Comparison of ENCODE assay signal across 21 mouse cellular contexts in the genomic region with DNA sequence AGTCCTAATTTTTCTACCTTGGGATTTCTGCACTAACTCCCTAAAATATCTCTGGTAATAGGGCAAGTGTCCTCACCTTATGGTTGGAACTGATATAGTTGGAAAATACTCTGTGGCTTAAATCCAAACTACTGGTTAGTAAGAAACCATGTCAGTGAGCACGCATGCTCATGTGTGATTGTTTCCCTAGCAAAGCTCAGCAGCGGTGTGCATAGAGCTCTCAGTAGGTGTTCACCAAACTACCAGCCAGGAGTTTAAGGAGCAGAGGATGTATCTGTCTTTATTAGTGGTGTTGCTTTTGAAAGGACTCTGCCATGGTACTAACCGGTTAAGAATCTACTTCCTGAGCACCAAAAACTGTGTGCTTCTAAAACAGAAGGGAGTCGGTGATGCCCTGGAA. TPM values are rescaled to one million over a fixed set of nuclear protein-coding genes. Genes with fewer than 3 reads are reported as not detected.
DNase-seq lines count a peak whose midpoint lies in the region; TF ChIP-seq lines count a peak whose summit lies in the region.
"Had no signal": no experiment of that assay in that cellular context is flagged by ENCODE, and none has a peak within 500 bp of the region (broad histone marks: within the 10 kb centered on the region; RNA-seq: fewer than 3 reads in every experiment).

No protein-coding gene starts in this region.

- H3K27me3 ChIP-seq in C2C12 (ENCODE audit: control insufficient read depth, insufficient read depth, insufficient read length) (no peaks in the 10 kb centered on the region), myocyte (ENCODE audit: control insufficient read depth, insufficient read depth, insufficient read length) (no peaks in the 10 kb centered on the region)
- H3K27me3 ChIP-seq: forebrain, embryonic 15.5 days; limb, embryonic 12.5 days; liver, embryonic 15.5 days; neural tube, embryonic 15.5 days had no signal

- H3K36me3 ChIP-seq in C2C12 (ENCODE audit: control insufficient read depth, insufficient read depth) (peaks cover 53% of the 10 kb centered on the region), myocyte (ENCODE audit: control insufficient read depth, insufficient read depth) (no peaks in the 10 kb centered on the region)
- H3K36me3 ChIP-seq: forebrain, embryonic 15.5 days; hindbrain, embryonic 10.5 days; limb, embryonic 12.5 days; liver, embryonic 15.5 days; neural tube, embryonic 15.5 days had no signal

- no peak for TF ChIP-seq CTCF in lung, adult 2 months (IDR thresholded peaks at IDR 0.05; ENCODE audit: insufficient read depth, low read length)
- no peak for TF ChIP-seq CTCF in C2C12 (IDR thresholded peaks at IDR 0.05; ENCODE audit: control insufficient read depth, insufficient read depth, insufficient read length)

- H3K79me2 ChIP-seq in C2C12 (ENCODE audit: control insufficient read depth, insufficient read depth) (peaks cover 67% of the 10 kb centered on the region), myocyte (ENCODE audit: control insufficient read depth, insufficient read depth) (no peaks in the 10 kb centered on the region)

- WGBS in lung, adult 2 months: 67% methylated on average over 4 of the region's 4 CpGs

- DNase-seq in lung, adult 2 months: no peak
- DNase-seq in lung, postnatal 25 days (ENCODE audit: low spot score): no peak
- peak; percentile 50 for DNase-seq in adipocyte (ENCODE audit: low spot score)
- no peak for DNase-seq in layer of hippocampus, postnatal 14 days (ENCODE audit: low spot score in 2 of 2)
- DNase-seq in urinary bladder, postnatal 4 days (ENCODE audit: low spot score in 2 of 2): no peak
- DNase-seq: adrenal gland, postnatal 36 days; cerebellum, adult 11-12 months; cerebellum, postnatal 14 days; embryo, embryonic 11 days; kidney, adult 11 months; midbrain, embryonic 14.5 days; thymus, postnatal 14 days had no signal

- H3K4me1 ChIP-seq in lung, adult 2 months (ENCODE audit: control insufficient read depth, insufficient read depth, low read length): no peaks in the 10 kb centered on the region; the same call in 1 of the 2 replicates
- H3K4me1 ChIP-seq: forebrain, embryonic 15.5 days; liver, embryonic 15.5 days had no signal

- TF ChIP-seq POLR2A in lung, adult 2 months (IDR thresholded peaks at IDR 0.05; ENCODE audit: borderline replicate concordance, extremely low read depth, low read depth, low read length): no peak
- TF ChIP-seq POLR2A in myocyte (IDR thresholded peaks at IDR 0.05; ENCODE audit: insufficient read length, low read depth): no peak

- peak overlapping the region; percentile 18 for H3ac ChIP-seq in C2C12 (ENCODE audit: control insufficient read depth, insufficient read length, low read depth)
- H3ac ChIP-seq in myocyte (ENCODE audit: control insufficient read depth, insufficient read length): no peak overlapping the region

- H3K4me3 ChIP-seq in lung, adult 2 months (replicated peaks; ENCODE audit: extremely low read depth, low read depth, low read length): peak overlapping the region; percentile 55
- H3K4me3 ChIP-seq in C2C12 (ENCODE audit: insufficient read depth, poor library complexity, severe bottlenecking) (peak overlapping the region; percentile 40), myocyte (peak overlapping the region; percentile 7)
- H3K4me3 ChIP-seq: forebrain, embryonic 15.5 days; hindbrain, embryonic 10.5 days; limb, embryonic 12.5 days; liver, embryonic 15.5 days; neural tube, embryonic 15.5 days had no signal

- H3K4me2 ChIP-seq in myocyte (ENCODE audit: low read depth): peak overlapping the region; percentile 71
- H3K4me2 ChIP-seq: forebrain, embryonic 15.5 days; limb, embryonic 12.5 days; liver, embryonic 15.5 days; neural tube, embryonic 15.5 days had no signal

- H3K79me3 ChIP-seq in C2C12 (ENCODE audit: low read depth): peaks cover 62% of the 10 kb centered on the region

TF ChIP-seq in C2C12, 6 proteins besides CTCF, POLR2A, EP300 and RAD21:
- TF ChIP-seq MYOG (IDR thresholded peaks at IDR 0.05; ENCODE audit: control insufficient read depth, extremely low read depth, insufficient read length) (no peak), CEBPB (IDR thresholded peaks at IDR 0.05; ENCODE audit: low read depth) (no peak), MAX (IDR thresholded peaks at IDR 0.05) (no peak), USF1 (IDR thresholded peaks at IDR 0.05; ENCODE audit: low read depth) (no peak), MYOD1 (IDR thresholded peaks at IDR 0.05; ENCODE audit: control insufficient read depth, insufficient read length, low read depth) (no peak), FOSL1 (IDR thresholded peaks at IDR 0.05; ENCODE audit: insufficient read depth, low read length, poor library complexity, severe bottlenecking) (no peak)

TF ChIP-seq in myocyte, 11 proteins besides CTCF, POLR2A, EP300 and RAD21:
- no peak for TF ChIP-seq USF1 (IDR thresholded peaks at IDR 0.05; ENCODE audit: low read depth)
- TF ChIP-seq SRF (IDR thresholded peaks at IDR 0.05; ENCODE audit: control insufficient read depth, insufficient read length, low read depth): no peak

RNA-seq across cellular contexts. Expression of a gene that starts 1.7 kb away (rescaled TPM):
- polyA plus RNA-seq in lung, adult 2 months (2012; rRNA removed): 8.8 and 17.2 TPM in 2 replicates
- polyA plus RNA-seq in C2C12 (2012; fragmentation: generic; extraction: Trizol) (2.6 TPM), myocyte (2012; fragmentation: generic; extraction: Trizol) (2.4 TPM)
- 1 to 10 TPM; 1.1 to 1.9 TPM for total RNA-seq in layer of hippocampus, postnatal 14 days (2021)
- total RNA-seq: granulocyte monocyte progenitor cell, adult 5-6 weeks had no signal
- polyA plus RNA-seq: CD4-positive, CD25-positive, alpha-beta regulatory T cell, adult 4 months had no signal
